Mouse (Mus musculus): ENCODE data around the gene Atp5d. TPM values are rescaled to one million over a fixed set of nuclear protein-coding genes. Genes with fewer than 3 reads are reported as not detected.

Gene Atp5d
- polyA plus RNA-seq, 1 experiment from 2014 or later, result 401 TPM

DNA sequence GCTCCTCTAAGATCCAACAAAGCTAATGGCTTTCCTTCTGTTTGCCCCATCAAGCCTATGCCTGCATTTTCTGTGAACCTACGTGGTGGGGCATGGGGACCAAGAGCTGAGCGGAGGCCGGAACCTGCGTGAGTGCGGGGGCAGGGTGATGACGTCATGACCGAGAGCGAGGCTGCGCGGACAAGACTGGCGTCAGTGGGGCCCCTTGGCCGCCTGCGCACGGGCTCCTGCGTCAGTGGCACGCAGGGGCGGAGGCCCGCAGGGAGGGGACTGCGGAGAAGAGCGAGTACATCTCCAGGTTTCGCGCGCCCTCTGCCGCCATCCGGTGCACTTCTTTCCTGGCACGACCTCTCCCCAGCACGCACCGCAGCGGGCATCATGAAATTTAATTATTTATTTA is 2.8 kb downstream of the Atp5d start:
- DNase-seq (ENCODE audit: low spot score), result peak; percentile 97
- peak overlapping the region; percentile 97 for H3K4me2 ChIP-seq (ENCODE audit: low read depth, low read length, severe bottlenecking)
- H3K9ac ChIP-seq (ENCODE audit: low read length), result peak overlapping the region; percentile 27; the same call in 1 of the 2 replicates
- peak overlapping the region; percentile 67 for H3K4me3 ChIP-seq (ENCODE audit: low read depth, low read length)
- under 1% methylated on average over 29 of the region's 29 CpGs for WGBS
- ATAC-seq (replicated peaks; ENCODE audit: low FRiP score), result peak; percentile 65
- peaks cover 9% of the 10 kb centered on the region for H3K27me3 ChIP-seq (ENCODE audit: control insufficient read depth, insufficient read depth, low read length)
- H3K36me3 ChIP-seq (ENCODE audit: control insufficient read depth, insufficient read depth, low read length), result peaks cover 3% of the 10 kb centered on the region; the same call in 1 of the 2 replicates
- H3K9me3 ChIP-seq (ENCODE audit: control insufficient read depth, low read length), result no peaks in the 10 kb centered on the region
- peak overlapping the region; percentile 13 for H3K27ac ChIP-seq (ENCODE audit: low read depth, low read length)
- peaks cover 29% of the 10 kb centered on the region for H3K4me1 ChIP-seq (replicated peaks; ENCODE audit: control insufficient read depth, insufficient read depth, low read length)

DNA sequence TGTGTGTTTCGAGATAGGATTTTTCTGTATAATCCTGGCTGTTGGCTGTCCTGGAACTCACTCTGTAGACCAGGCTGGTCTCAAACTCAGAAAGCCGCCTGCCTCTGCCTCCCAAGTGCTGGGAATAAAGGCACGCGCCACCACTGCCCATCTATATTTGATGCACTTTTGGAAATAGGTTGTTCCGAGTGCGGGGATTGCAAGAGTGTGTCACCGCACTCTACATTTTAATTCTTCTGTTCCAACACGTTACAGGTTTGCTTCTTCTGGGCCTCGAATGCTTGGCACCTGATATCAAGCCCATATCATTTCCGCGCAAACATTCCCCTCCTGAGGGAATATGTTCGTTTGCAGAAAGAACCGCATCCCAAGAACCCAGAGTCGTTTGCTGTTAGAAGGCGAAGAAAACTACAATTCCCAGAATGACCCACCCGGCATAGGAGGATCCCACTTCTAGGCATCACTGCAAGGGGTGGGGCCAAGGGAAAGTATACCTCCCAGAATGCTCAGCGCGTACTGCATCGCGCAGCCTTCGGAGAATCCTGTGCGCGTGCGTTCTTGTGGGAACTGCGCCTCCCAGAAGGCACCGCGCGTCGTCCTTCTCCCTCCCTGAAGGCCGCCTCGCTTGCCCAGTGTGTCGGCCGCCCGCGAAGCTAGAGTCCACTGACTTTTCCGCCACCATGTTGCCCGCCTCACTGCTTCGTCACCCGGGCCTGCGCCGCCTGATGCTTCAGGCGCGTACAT is 3.5 kb downstream of the Atp5d start:
- H3K4me1 ChIP-seq (replicated peaks; ENCODE audit: control insufficient read depth, insufficient read depth, low read length), result peaks cover 25% of the 10 kb centered on the region

DNA sequence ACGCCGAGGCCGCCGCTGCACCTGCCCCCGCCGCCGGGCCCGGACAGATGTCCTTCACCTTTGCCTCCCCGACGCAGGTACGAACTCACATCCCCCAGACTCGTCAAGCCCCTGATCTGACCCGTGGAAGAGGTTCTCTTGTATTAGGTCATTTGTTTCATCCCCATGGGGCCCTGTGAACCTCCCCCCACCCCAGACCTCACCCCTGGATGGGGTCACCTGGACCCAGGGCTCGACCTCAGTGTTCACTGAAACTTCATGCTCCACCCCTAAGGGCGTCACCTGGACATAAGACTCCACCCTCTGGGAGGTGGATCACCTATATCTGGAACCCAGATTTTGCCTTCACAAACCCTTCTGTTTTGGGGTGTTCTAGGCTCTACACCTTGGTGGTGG is 4.1 kb downstream of the Atp5d start:
- peaks cover 3% of the 10 kb centered on the region; the same call in 1 of the 2 replicates for H3K36me3 ChIP-seq (ENCODE audit: control insufficient read depth, insufficient read depth, low read length)

More for the DNA sequence above, 3.5 kb downstream of the Atp5d start:
- H3K27ac ChIP-seq (ENCODE audit: low read depth, low read length), result 0 out of 2 replicates have a peak overlapping the region, but pooled peaks have one; percentile 2
- peak overlapping the region; percentile 97 for H3K4me2 ChIP-seq (ENCODE audit: low read depth, low read length, severe bottlenecking)
- DNase-seq (ENCODE audit: low spot score) (peak; percentile 95), ATAC-seq (replicated peaks; ENCODE audit: low FRiP score) (peak; percentile 82)
- H3K9ac ChIP-seq (ENCODE audit: low read length), result peak overlapping the region; percentile 85
- peaks cover 4% of the 10 kb centered on the region for H3K27me3 ChIP-seq (ENCODE audit: control insufficient read depth, insufficient read depth, low read length)
- H3K4me3 ChIP-seq (ENCODE audit: low read depth, low read length), result peak overlapping the region; percentile 67
- H3K36me3 ChIP-seq (ENCODE audit: control insufficient read depth, insufficient read depth, low read length), result peaks cover 3% of the 10 kb centered on the region; the same call in 1 of the 2 replicates
- no peaks in the 10 kb centered on the region for H3K9me3 ChIP-seq (ENCODE audit: control insufficient read depth, low read length)
- 1% methylated on average over 43 of the region's 43 CpGs for WGBS

DNA sequence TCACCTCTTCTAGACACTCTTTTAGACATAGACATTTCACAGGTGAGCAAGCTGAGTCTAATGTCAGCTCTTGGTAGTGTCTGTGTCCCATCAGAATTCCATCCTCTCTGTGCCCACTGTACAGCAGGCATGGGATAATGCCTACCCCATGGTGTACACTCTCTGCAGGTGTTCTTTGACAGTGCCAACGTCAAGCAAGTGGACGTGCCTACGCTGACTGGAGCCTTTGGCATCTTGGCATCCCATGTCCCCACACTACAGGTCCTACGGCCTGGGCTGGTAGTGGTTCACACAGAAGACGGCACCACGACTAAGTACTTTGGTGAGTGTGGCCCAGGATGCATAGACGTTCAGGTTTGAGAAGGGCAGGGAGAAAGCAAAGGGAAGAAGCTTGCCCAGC is 5.2 kb downstream of the Atp5d start:
- no peak overlapping the region for H3K9ac ChIP-seq (ENCODE audit: low read length)
- peaks cover 3% of the 10 kb centered on the region; the same call in 1 of the 2 replicates for H3K36me3 ChIP-seq (ENCODE audit: control insufficient read depth, insufficient read depth, low read length)
- DNase-seq (ENCODE audit: low spot score) (no peak), ATAC-seq (replicated peaks; ENCODE audit: low FRiP score) (no peak)
- WGBS, result 92% methylated on average over 7 of the region's 7 CpGs
- H3K4me1 ChIP-seq (replicated peaks; ENCODE audit: control insufficient read depth, insufficient read depth, low read length), result peaks cover 18% of the 10 kb centered on the region
- no peaks in the 10 kb centered on the region for H3K9me3 ChIP-seq (ENCODE audit: control insufficient read depth, low read length)
- no peak overlapping the region for H3K27ac ChIP-seq (ENCODE audit: low read depth, low read length)
- H3K4me3 ChIP-seq (ENCODE audit: low read depth, low read length), result 0 out of 2 replicates have a peak overlapping the region, but pooled peaks have one; percentile 3
- no peak overlapping the region for H3K4me2 ChIP-seq (ENCODE audit: low read depth, low read length, severe bottlenecking)
- H3K27me3 ChIP-seq (ENCODE audit: control insufficient read depth, insufficient read depth, low read length), result no peaks in the 10 kb centered on the region

More for the DNA sequence above, 4.1 kb downstream of the Atp5d start:
- no peak for DNase-seq (ENCODE audit: low spot score)
- Histone ChIP-seq H3K9me3 (ENCODE audit: control insufficient read depth, low read length) (no peaks in the 10 kb centered on the region), H3K27me3 (ENCODE audit: control insufficient read depth, insufficient read depth, low read length) (no peaks in the 10 kb centered on the region), H3K4me1 (replicated peaks; ENCODE audit: control insufficient read depth, insufficient read depth, low read length) (peaks cover 20% of the 10 kb centered on the region), H3K27ac (ENCODE audit: low read depth, low read length) (no peak overlapping the region), H3K9ac (ENCODE audit: low read length) (peak overlapping the region; percentile 85), H3K4me2 (ENCODE audit: low read depth, low read length, severe bottlenecking) (peak overlapping the region; percentile 97), H3K4me3 (ENCODE audit: low read depth, low read length) (peak overlapping the region; percentile 67)
- under 1% methylated on average over 15 of the region's 15 CpGs for WGBS
- no peak; the same call in 1 of the 2 replicates for ATAC-seq (replicated peaks; ENCODE audit: low FRiP score)

DNA sequence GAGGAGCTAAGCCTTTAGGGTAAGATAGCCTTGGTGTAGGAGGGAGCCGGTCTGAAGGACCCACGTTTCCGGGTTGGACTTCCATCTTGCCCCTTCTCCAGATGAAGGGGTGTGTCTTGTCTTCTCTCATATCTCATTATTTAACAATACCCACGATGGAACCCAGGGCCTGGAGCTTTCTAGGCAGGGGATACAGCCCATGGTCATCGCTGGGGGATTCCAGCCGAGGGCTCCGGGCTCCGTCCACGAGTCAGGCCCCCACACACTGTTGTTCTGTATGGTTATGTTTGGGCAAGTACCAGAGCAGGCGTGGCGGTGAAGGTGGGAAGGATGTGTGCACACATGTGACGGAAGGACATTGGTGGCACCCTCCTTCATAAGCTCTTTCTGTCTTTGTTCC is 5.7 kb downstream of the Atp5d start:
- H3K4me3 ChIP-seq (ENCODE audit: low read depth, low read length), result no peak overlapping the region
- peaks cover 18% of the 10 kb centered on the region for H3K4me1 ChIP-seq (replicated peaks; ENCODE audit: control insufficient read depth, insufficient read depth, low read length)
- ATAC-seq (replicated peaks; ENCODE audit: low FRiP score) (no peak), DNase-seq (ENCODE audit: low spot score) (no peak)
- no peaks in the 10 kb centered on the region for H3K27me3 ChIP-seq (ENCODE audit: control insufficient read depth, insufficient read depth, low read length)
- H3K9me3 ChIP-seq (ENCODE audit: control insufficient read depth, low read length), result no peaks in the 10 kb centered on the region
- 92% methylated on average over 12 of the region's 12 CpGs for WGBS
- no peak overlapping the region for H3K27ac ChIP-seq (ENCODE audit: low read depth, low read length)
- H3K4me2 ChIP-seq (ENCODE audit: low read depth, low read length, severe bottlenecking), result no peak overlapping the region
- peaks cover 3% of the 10 kb centered on the region; the same call in 1 of the 2 replicates for H3K36me3 ChIP-seq (ENCODE audit: control insufficient read depth, insufficient read depth, low read length)
- no peak overlapping the region; the same call in 1 of the 2 replicates for H3K9ac ChIP-seq (ENCODE audit: low read length)

DNA sequence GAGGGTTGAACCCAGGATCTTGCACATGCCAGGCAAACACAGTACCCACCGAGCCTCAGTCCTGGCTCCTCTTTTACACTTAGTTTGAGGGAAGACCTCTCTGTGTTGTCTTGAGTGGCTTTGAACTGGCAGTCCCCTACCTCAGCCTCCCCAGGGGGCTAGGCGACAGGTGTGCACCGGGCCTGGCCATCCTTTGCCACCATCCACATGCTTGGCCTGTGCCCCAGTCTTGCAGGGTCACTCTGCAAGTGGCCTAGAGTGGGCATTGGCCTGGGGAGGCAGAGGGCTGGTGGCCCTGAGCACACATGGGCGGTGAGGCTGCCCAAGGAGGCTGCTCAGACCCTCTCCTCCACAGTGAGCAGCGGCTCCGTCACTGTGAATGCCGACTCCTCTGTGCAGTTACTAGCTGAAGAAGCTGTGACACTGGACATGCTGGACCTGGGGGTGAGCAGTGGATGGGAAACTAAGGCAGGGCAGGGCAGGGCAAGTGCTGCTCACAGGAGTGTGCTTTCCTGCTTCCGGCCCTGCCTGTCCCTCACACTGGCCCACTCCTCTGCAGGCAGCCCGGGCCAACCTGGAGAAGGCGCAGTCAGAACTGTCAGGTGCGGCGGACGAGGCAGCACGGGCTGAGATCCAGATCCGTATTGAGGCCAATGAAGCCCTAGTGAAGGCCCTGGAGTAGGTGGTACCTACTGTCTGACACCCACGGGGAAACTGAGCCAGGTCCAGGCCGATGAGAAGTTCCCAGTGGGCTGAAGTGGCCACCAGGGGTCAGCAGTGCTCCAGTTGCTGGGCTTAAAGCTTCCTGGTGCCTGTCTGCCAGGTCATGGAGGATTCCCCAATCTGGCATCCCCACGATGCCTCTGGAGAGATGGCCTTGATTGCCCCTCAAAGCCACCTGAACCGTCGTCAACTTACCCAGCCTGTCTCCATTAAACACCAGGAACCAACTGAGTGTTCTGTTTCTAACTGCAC is 6.7 kb downstream of the Atp5d start:
- H3K27me3 ChIP-seq (ENCODE audit: control insufficient read depth, insufficient read depth, low read length), result no peaks in the 10 kb centered on the region
- no peak overlapping the region for H3K27ac ChIP-seq (ENCODE audit: low read depth, low read length)
- DNase-seq (ENCODE audit: low spot score) (peak; percentile 91), ATAC-seq (replicated peaks; ENCODE audit: low FRiP score) (no peak)
- no peak overlapping the region for H3K4me2 ChIP-seq (ENCODE audit: low read depth, low read length, severe bottlenecking)
- H3K9ac ChIP-seq (ENCODE audit: low read length), result no peak overlapping the region
- WGBS, result 76% methylated on average over 20 of the region's 20 CpGs
- no peaks in the 10 kb centered on the region for H3K9me3 ChIP-seq (ENCODE audit: control insufficient read depth, low read length)
- peaks cover 16% of the 10 kb centered on the region for H3K4me1 ChIP-seq (replicated peaks; ENCODE audit: control insufficient read depth, insufficient read depth, low read length)
- peaks cover 3% of the 10 kb centered on the region; the same call in 1 of the 2 replicates for H3K36me3 ChIP-seq (ENCODE audit: control insufficient read depth, insufficient read depth, low read length)
- no peak overlapping the region for H3K4me3 ChIP-seq (ENCODE audit: low read depth, low read length)

DNA sequence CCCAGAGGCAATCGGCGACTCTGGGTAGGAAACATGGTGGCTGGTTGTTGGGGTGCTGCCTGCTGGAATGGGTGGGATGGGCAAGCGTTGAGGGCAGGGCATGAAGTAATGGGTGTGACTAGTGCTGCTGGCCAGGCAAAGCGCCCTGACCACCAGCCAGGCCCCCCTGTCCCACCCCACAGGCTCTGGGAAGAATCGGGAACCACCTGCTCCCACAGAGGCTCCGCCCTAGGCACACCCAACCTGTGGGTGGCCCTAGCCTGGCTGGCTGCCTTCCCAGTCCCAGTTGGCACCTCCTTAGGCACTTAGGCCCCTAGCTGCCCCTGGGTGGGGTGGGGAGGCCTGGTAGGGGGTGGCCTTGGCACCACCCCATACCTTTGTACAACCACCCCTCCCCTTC is 7.5 kb downstream of the Atp5d start:
- no peak overlapping the region for H3K9ac ChIP-seq (ENCODE audit: low read length)
- no peaks in the 10 kb centered on the region for H3K9me3 ChIP-seq (ENCODE audit: control insufficient read depth, low read length)
- no peak overlapping the region for H3K4me3 ChIP-seq (ENCODE audit: low read depth, low read length)
- DNase-seq (ENCODE audit: low spot score), result peak; percentile 63
- H3K27ac ChIP-seq (ENCODE audit: low read depth, low read length), result no peak overlapping the region
- 87% methylated on average over 6 of the region's 6 CpGs for WGBS
- no peaks in the 10 kb centered on the region for H3K27me3 ChIP-seq (ENCODE audit: control insufficient read depth, insufficient read depth, low read length)
- no peak for ATAC-seq (replicated peaks; ENCODE audit: low FRiP score)
- H3K4me1 ChIP-seq (replicated peaks; ENCODE audit: control insufficient read depth, insufficient read depth, low read length), result peaks cover 16% of the 10 kb centered on the region
- no peak overlapping the region for H3K4me2 ChIP-seq (ENCODE audit: low read depth, low read length, severe bottlenecking)
- H3K36me3 ChIP-seq (ENCODE audit: control insufficient read depth, insufficient read depth, low read length), result peaks cover 3% of the 10 kb centered on the region; the same call in 1 of the 2 replicates

DNA sequence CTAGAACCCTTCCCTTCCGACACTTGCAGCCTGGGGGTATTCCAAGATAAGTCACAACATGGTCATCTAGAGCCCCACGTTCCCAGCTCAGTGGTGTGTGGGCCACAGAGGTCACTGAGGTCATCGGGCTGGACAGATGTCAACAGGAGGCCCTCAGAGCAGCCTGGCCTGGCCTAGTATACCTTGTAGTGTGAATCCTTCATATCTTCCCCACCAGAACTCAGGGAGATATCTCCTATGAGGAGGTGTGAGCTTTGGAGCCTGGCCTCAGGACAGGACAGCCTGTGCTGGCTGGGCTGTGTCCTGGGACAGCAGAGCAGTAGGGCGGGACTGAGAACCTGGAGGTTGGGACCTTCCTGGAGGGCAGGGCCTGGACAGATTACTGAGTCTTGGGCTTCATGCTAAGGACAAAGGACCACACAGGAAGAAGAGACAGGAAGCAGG is 8.2 kb downstream of the Atp5d start:
- peaks cover 16% of the 10 kb centered on the region for H3K4me1 ChIP-seq (replicated peaks; ENCODE audit: control insufficient read depth, insufficient read depth, low read length)
- no peak for ATAC-seq (replicated peaks; ENCODE audit: low FRiP score)
- H3K27ac ChIP-seq (ENCODE audit: low read depth, low read length), result 0 out of 2 replicates have a peak overlapping the region, but pooled peaks have one; percentile 5
- H3K9ac ChIP-seq (ENCODE audit: low read length), result no peak overlapping the region
- no peak overlapping the region for H3K4me3 ChIP-seq (ENCODE audit: low read depth, low read length)
- H3K36me3 ChIP-seq (ENCODE audit: control insufficient read depth, insufficient read depth, low read length), result peaks cover 4% of the 10 kb centered on the region; the same call in 1 of the 2 replicates
- 82% methylated on average over 4 of the region's 4 CpGs for WGBS
- no peak overlapping the region for H3K4me2 ChIP-seq (ENCODE audit: low read depth, low read length, severe bottlenecking)
- DNase-seq (ENCODE audit: low spot score), result no peak
- no peaks in the 10 kb centered on the region for H3K9me3 ChIP-seq (ENCODE audit: control insufficient read depth, low read length)
- H3K27me3 ChIP-seq (ENCODE audit: control insufficient read depth, insufficient read depth, low read length), result no peaks in the 10 kb centered on the region

Data from forebrain, embryonic 11.5 days (tissue).